Mouse (Mus musculus) embryonic facial prominence, embryonic 10.5 days (tissue): ENCODE measurements at regions not wholly inside any gene's neighbourhood (a gene's known extent, or its start where the extent isn't known, plus 50 kb on each side); places are given as distances from the start of the nearest gene placed in this dataset.

Experiments
- DNase-seq: peaks from one replicate; pipeline ENCODE4 v3.0.0-alpha.2; 2017; ENCODE audit warnings: low spot score
- H3K27ac ChIP-seq: fragments of 300-500 bp; sonication (generic); replicated peaks from 2 replicates; pipeline ENCODE4 v1.5.1; 2016; ENCODE audit warnings: mild to moderate bottlenecking
- H3K27me3 ChIP-seq: fragments of 300-500 bp; sonication (generic); replicated peaks from 2 replicates; pipeline ENCODE4 v1.6.1; 2016; ENCODE audit warnings: low read depth, mild to moderate bottlenecking; ENCODE audit not compliant: poor library complexity, severe bottlenecking
- H3K36me3 ChIP-seq: fragments of 300-500 bp; sonication (generic); replicated peaks from 2 replicates; pipeline ENCODE4 v1.6.1; 2016; ENCODE audit warnings: mild to moderate bottlenecking, moderate library complexity
- H3K4me1 ChIP-seq: fragments of 300-500 bp; sonication (generic); 2 replicates; pipeline ENCODE4 v1.6.1; 2016
- H3K4me3 ChIP-seq: fragments of 300-500 bp; sonication (generic); 2 replicates; pipeline ENCODE4 v1.5.1; 2016; ENCODE audit warnings: mild to moderate bottlenecking, moderate library complexity
- H3K9me3 ChIP-seq: fragments of 300-500 bp; sonication (generic); 2 replicates; pipeline ENCODE4 v1.6.1; 2016; ENCODE audit warnings: mild to moderate bottlenecking
- WGBS: fragments of 180-500 bp; shearing (Covaris S2); methylation state at CpG from one replicate; pipeline ENCODE4 v1.1.7; 2016; 5-methylcytosine and 5-hydroxymethylcytosine counted together

DNA sequence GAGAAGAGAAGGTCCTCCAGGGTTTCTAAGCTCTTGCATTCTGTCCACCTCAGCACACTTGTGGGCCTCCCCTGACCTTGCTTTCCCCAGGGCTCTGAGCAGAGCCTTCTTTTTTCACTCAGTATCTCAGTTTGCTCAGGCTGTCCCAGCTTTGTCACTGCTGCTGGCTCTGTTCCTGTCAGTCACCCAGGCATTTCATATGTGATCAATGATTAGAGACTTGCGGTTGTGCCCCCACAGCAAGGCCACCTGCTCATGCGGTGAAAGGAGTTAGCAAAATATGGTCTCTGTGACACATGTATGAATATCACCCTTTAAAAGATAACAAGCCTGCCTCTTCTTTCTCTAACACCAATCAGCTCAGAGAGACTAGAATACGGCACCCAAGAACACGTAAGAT, 265.6 kb upstream of the Jarid2 start:
- peaks cover 9% of the 10 kb centered on the region for H3K4me1 ChIP-seq
- no peaks in the 10 kb centered on the region for H3K9me3 ChIP-seq
- H3K27ac ChIP-seq = no peak overlapping the region
- 94% methylated on average over 4 of the region's 4 CpGs for WGBS
- H3K4me3 ChIP-seq = no peak overlapping the region
- no peaks in the 10 kb centered on the region for H3K27me3 ChIP-seq
- no peaks in the 10 kb centered on the region for H3K36me3 ChIP-seq
- no peak for DNase-seq

DNA sequence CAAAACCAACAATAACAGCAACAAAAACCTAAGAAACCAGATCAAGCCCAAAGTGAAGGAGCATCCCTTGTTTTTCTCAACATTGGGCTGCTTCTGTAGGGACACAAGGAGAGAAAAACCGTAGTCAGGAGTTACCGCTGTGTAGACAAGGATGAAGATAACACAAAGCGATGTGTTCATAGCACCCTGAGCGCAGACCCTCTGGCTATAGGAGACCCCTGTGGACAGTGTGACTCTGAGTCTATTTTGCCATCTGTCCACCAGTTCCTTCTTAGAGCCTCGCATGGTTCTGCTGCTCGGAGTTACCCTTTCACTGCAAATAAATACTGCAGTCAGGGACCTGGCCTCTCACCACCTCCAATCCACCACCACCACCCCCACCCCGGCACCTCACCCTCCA, 263.7 kb upstream of the Jarid2 start:
- no peak overlapping the region for H3K4me3 ChIP-seq
- WGBS = 75% methylated on average over 7 of the region's 7 CpGs
- no peak for DNase-seq
- H3K27me3 ChIP-seq = no peaks in the 10 kb centered on the region
- H3K36me3 ChIP-seq = no peaks in the 10 kb centered on the region
- peaks cover 9% of the 10 kb centered on the region; the same call in 1 of the 2 replicates for H3K4me1 ChIP-seq
- H3K27ac ChIP-seq = no peak overlapping the region
- no peaks in the 10 kb centered on the region for H3K9me3 ChIP-seq

DNA sequence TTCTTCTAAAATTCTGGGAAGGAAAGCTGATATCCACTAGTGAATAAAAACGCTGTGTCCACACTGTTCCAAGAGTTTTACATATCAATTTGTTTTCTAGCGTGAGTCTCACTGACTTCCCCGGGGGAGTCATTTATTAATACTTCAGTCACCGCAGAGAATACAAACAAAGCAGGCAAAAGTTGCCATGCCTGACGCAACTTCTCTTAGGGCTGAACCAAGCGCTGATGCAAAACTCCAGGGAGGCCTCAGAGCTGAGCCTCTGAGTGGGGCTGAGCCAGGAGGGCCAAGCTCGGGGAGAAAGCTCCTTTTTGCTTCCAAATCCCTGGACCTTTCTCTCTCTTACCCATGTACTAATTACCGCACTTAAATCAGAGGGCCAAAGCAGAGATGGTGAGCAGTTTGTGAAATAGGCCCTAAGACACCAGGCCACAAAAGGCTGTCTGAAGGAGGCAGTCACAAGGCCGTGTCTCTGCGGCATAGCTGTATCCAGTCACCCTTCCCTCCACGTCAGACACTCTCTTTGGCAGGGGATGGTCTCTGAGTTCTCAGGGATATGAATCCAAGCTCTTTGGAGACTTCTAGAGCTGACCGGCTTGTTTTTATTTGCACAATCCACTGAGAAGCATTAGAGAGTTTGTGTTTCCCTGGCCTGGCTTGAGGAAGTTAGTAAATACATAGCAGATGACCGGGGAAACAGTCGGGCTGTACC, 260.2 kb upstream of the Jarid2 start:
- WGBS = 77% methylated on average over 14 of the region's 14 CpGs
- H3K4me1 ChIP-seq = peaks cover 21% of the 10 kb centered on the region
- no peak for DNase-seq

DNA sequence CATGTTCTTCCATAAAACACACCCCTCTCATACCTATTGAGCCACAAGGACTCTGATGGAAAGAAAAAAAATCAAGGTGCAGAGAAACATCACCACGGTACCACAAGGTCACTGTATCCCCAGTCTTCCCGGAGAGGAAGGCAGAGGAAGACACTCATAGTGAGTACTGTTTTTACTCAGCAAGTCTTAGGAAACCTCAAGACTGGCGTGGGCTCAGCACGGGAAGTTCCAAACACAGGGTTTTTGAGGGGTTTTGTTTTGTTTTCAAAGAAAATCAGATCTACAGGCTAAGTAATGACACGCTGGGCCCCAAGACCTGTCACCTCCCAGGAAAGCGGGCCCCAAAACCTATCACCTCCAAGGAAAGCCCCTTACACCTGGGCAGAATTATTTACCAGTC, 259.6 kb upstream of the Jarid2 start:
- WGBS = 83% methylated on average over 6 of the region's 6 CpGs

More for the DNA sequence above, 260.2 kb upstream of the Jarid2 start:
- peaks cover 10% of the 10 kb centered on the region for H3K27me3 ChIP-seq
- no peak overlapping the region for H3K4me3 ChIP-seq
- H3K27ac ChIP-seq = 0 out of 2 replicates have a peak overlapping the region, but pooled peaks have one; percentile 1
- no peaks in the 10 kb centered on the region for H3K9me3 ChIP-seq
- no peaks in the 10 kb centered on the region for H3K36me3 ChIP-seq

DNA sequence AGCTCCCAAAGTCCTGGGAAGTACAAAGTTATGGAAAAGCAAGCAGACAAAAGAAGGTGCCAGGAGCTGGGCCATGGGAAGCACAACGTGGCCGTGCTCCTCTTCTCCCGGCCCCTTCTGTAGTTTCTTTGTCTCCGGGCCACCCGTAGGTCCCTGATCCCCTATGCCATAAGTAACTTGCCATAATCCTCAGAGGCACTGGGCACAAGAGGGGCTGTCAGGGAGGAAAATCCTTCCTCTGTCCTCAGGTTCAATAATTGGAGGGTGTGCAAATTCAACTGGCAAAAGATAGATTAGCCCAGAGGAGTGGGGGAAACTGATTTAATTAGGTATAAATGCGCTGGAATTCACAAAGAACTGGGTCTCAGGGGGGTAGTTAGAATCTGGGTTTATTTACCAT, 256.1 kb upstream of the Jarid2 start:
- H3K27me3 ChIP-seq = peaks cover 29% of the 10 kb centered on the region
- peak overlapping the region; percentile 49 for H3K27ac ChIP-seq
- H3K36me3 ChIP-seq = no peaks in the 10 kb centered on the region
- 11% methylated on average over 6 of the region's 6 CpGs for WGBS
- DNase-seq = no peak
- no peak overlapping the region for H3K4me3 ChIP-seq
- no peaks in the 10 kb centered on the region for H3K9me3 ChIP-seq
- peaks cover 34% of the 10 kb centered on the region for H3K4me1 ChIP-seq

More for the DNA sequence above, 259.6 kb upstream of the Jarid2 start:
- no peak overlapping the region for H3K4me3 ChIP-seq
- H3K4me1 ChIP-seq = peaks cover 21% of the 10 kb centered on the region
- no peak for DNase-seq
- no peaks in the 10 kb centered on the region for H3K9me3 ChIP-seq
- H3K27ac ChIP-seq = no peak overlapping the region
- no peaks in the 10 kb centered on the region for H3K36me3 ChIP-seq
- H3K27me3 ChIP-seq = peaks cover 16% of the 10 kb centered on the region

DNA sequence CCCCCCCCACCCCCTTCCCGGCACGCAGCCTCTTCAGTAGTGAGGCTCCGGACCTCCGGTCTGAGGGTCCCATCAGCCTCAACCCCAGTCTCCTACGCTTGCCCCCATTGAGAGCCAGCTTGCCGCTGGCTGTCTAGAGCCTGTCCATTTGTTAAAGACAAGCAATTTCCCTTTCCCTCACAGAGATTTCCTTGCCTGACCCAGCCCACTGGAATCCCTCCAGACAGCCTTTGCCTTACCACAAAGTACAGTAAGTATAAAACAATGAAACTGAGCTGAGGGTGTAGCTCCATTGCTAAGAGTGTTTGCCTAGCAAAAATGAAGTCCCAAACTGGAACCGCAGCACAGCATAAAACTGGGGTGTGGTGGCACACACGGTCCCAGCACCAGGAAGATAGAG, 252.4 kb upstream of the Jarid2 start:
- Histone ChIP-seq H3K4me3 (no peak overlapping the region), H3K36me3 (no peaks in the 10 kb centered on the region), H3K27ac (0 out of 2 replicates have a peak overlapping the region, but pooled peaks have one; percentile 2), H3K9me3 (no peaks in the 10 kb centered on the region), H3K4me1 (peaks cover 28% of the 10 kb centered on the region), H3K27me3 (peaks cover 36% of the 10 kb centered on the region)
- WGBS = 58% methylated on average over 8 of the region's 8 CpGs
- no peak for DNase-seq

DNA sequence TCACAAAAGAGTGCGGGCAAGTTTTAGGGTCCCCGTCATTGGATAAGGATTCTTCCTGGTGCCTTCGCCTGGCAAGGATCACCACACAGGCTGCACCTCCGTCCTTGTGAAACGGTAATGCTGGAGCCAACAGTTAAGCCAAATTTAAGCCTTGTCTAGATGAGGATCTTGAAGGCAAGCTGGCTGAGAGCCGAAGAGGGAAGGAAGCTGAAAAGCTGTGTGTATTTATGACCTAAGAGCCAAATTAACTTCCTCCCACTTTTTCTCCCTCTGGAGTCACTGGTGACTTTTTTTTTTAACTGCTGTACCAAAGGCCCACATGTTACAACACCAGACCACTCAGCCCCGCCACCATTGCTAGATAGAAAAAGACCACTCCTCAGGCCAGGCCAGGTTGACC, 249.1 kb upstream of the Jarid2 start:
- no peak for DNase-seq
- H3K27me3 ChIP-seq = peaks cover 21% of the 10 kb centered on the region
- H3K27ac ChIP-seq = no peak overlapping the region
- H3K9me3 ChIP-seq = no peaks in the 10 kb centered on the region
- H3K4me3 ChIP-seq = no peak overlapping the region
- H3K4me1 ChIP-seq = peaks cover 31% of the 10 kb centered on the region
- no peaks in the 10 kb centered on the region for H3K36me3 ChIP-seq
- 88% methylated on average over 7 of the region's 7 CpGs for WGBS

DNA sequence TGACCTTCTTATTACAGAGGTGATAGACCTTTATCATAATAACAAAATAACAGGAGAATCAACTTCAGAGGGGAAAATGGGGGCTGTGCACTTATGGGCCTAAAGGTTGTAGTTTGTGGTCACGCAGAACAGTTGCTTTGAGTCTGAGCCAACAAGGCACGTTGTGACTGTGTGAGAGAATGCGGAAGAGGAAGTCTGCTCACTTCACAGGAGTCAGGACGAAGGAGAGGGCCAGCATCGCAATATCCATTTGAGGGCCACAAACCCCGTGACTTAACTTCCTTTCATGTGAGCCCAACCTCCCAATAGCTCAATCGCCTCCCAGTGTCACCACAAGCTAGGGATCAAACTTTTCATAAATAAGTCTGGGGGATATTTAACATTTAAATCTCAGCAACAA, 246.6 kb upstream of the Jarid2 start:
- DNase-seq = no peak
- no peaks in the 10 kb centered on the region for H3K9me3 ChIP-seq
- H3K27ac ChIP-seq = no peak overlapping the region
- H3K27me3 ChIP-seq = peaks cover 14% of the 10 kb centered on the region; the same call in 1 of the 2 replicates
- H3K36me3 ChIP-seq = no peaks in the 10 kb centered on the region
- no peak overlapping the region for H3K4me3 ChIP-seq
- H3K4me1 ChIP-seq = peaks cover 18% of the 10 kb centered on the region
- WGBS = 87% methylated on average over 7 of the region's 7 CpGs

DNA sequence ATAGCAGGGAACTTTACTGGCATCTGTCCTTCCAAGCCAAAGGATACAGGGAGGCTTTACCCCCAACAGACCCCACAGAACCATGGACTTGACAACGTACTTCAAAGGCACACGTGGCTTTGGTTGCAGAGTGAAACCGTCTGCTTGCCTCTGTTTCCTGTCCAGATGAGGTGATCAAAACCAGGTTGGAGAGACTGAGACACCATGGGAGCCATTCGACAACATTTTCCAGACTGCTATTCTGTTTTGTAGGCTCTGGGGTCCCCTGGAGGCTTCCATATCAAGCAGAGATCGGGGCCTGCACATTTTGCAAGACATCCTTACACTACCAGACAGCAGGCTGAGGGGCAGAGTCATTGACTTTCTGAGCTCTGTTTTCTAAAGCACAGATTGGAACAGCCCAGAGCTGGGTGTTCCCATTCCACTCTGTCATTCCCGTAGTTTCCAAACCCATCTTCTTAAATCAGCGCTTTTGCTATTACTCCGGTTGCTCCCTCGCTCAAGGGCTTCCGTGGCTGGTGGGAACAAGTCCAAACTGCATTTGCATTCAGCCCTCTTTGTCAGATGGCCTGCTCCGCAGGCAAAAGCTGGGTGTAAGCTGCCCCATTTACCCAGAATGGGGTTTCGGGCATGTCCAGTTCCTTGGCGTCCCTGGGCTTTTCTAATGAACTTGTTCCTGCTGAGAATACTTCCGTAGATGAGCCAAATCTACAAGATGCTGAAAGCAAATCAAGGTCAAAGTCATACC, 244.5 kb upstream of the Jarid2 start:
- DNase-seq = peak; percentile 53
- peaks cover 18% of the 10 kb centered on the region for H3K4me1 ChIP-seq
- no peaks in the 10 kb centered on the region for H3K9me3 ChIP-seq
- peaks cover 12% of the 10 kb centered on the region; the same call in 1 of the 2 replicates for H3K27me3 ChIP-seq
- no peaks in the 10 kb centered on the region for H3K36me3 ChIP-seq
- peak overlapping the region; percentile 31 for H3K27ac ChIP-seq
- no peak overlapping the region for H3K4me3 ChIP-seq
- WGBS = 73% methylated on average over 14 of the region's 14 CpGs

DNA sequence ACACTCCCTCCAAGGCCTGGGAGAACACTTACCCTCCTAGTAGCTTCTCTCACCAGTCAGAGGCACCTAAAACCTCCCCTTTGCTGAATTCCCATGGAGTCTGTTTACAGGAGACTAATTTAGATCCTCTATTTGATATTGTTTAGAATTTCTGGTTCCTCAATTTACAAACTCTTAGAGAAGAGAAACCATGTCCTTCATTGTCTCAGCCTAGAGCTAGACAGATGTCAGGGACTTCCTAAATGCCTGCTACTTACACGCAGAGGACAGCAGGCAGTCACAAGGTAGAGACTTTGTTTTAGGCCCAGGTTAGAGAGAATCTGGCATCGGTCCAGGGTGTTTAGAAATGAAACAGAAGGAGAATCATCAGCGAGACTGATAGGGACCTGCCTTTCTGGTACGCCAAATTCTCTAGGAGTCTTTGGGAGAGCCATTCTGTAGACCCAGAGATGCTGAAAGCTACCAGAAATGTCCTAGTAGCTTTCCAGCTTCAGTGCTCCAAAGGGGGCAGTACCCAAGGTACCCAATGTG, 238.3 kb upstream of the Jarid2 start:
- 86% methylated on average over 4 of the region's 4 CpGs for WGBS
- Histone ChIP-seq H3K27me3 (peaks cover 5% of the 10 kb centered on the region), H3K4me1 (peaks cover 42% of the 10 kb centered on the region), H3K4me3 (no peak overlapping the region), H3K9me3 (no peaks in the 10 kb centered on the region), H3K36me3 (no peaks in the 10 kb centered on the region), H3K27ac (no peak overlapping the region)
- DNase-seq = no peak

DNA sequence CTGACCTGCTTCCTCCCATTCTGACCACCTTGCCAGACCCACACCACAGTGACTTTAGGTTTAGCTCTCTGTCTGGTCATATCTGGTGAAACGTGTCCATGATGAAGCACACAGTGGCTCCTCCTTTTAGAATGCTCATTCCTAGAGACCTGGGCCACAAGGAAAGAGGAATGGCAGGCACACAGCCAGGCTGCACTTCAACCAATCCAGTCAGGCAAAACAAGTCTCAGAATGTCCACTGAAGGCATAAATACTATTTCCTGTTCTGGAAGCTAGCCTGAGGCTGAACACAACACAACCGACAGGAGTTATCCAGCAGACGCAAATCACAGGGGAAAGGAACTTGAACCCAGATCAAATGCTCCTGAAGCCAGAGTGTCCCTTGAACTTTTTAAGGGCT, 235.4 kb upstream of the Jarid2 start:
- Histone ChIP-seq H3K36me3 (no peaks in the 10 kb centered on the region), H3K27me3 (peaks cover 5% of the 10 kb centered on the region), H3K27ac (0 out of 2 replicates have a peak overlapping the region, but pooled peaks have one; percentile 19), H3K4me3 (no peak overlapping the region), H3K4me1 (peaks cover 60% of the 10 kb centered on the region), H3K9me3 (no peaks in the 10 kb centered on the region)
- no peak for DNase-seq
- 53% methylated on average over 3 of the region's 3 CpGs for WGBS

DNA sequence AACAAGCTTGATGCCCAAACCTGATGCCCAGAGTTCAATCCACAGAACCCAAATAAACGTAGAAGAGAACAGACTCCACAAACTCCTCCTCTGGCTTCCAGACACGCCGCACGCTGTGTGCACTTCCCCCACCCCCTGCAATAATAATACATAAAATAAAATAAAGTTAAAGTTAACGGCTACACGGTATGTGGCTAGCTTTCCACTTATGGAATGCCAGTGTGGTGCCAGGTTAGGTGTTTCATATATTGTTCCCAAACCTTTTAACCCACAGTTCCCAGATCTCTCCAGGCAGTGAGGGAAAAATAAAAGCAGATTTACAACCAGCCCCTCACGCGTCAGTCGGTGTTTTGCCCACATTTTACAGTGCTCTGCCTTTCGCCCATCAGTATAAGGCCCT, 233.8 kb upstream of the Jarid2 start:
- Histone ChIP-seq H3K9me3 (no peaks in the 10 kb centered on the region), H3K4me3 (no peak overlapping the region), H3K36me3 (no peaks in the 10 kb centered on the region), H3K27ac (peak overlapping the region; percentile 63; the same call in 1 of the 2 replicates), H3K27me3 (peaks cover 10% of the 10 kb centered on the region), H3K4me1 (peaks cover 60% of the 10 kb centered on the region)
- no peak for DNase-seq
- WGBS = 83% methylated on average over 10 of the region's 10 CpGs

DNA sequence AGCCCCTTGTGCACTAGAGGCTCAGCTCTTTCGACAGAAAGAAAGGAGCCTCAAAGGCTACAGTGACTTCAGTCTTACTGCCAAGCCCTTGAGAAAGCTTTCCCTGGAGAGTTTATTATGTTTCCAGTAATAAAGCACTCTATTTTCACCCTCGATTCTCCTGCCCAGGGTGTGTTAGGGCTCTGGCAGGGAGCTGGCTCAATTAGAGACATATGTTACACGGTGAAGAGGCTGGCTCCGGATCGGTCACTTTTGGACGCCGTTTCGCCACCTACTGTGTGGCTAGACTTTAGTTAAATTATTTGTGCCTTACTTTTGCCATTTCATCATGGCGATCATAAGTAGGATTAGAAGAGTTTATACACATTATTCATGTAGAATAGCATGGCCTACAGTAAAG, 232.7 kb upstream of the Jarid2 start:
- Histone ChIP-seq H3K27ac (peak overlapping the region; percentile 73), H3K27me3 (peaks cover 10% of the 10 kb centered on the region), H3K4me1 (peaks cover 50% of the 10 kb centered on the region), H3K36me3 (no peaks in the 10 kb centered on the region), H3K4me3 (no peak overlapping the region), H3K9me3 (no peaks in the 10 kb centered on the region)
- WGBS = 56% methylated on average over 9 of the region's 9 CpGs
- DNase-seq = peak; percentile 20
